Mouse (Mus musculus) liver, postnatal 0 days (tissue): Measurements from ENCODE around the gene 4933424G06Rik.
"Not testable (repeated sequence)": the region's sequence is repeated elsewhere in the genome, so short reads cannot be mapped to it uniquely, and the experiment has no call there.

Experiments used
- CTCF ChIP-seq: sonication (generic); IDR thresholded peaks from 2 replicates; pipeline ENCODE4 v1.5.1; 2016; ENCODE audit warnings: antibody characterized with exemption, low read depth
- EP300 ChIP-seq: IDR thresholded peaks from 2 replicates; pipeline ENCODE4 v1.6.1; 2016; ENCODE audit warnings: antibody characterized with exemption, low read depth, mild to moderate bottlenecking

DNA sequence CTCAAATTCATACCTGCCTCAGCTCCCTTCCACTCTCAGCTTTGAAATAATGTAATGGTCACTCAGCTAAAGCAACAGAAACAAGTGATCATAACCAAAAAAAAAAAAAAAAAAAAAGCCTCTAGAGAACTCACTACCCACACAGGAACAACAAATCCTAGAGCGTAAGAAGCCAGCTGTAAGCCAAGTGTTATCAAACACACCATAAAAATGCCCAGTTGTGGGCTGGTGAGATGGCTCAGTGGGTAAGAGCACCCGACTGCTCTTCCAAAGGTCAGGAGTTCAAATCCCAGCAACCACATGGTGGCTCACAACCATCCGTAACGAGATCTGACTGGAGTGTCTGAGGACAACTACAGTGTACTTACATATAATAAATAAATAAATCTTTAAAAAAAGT is 41.9 kb upstream of the 4933424G06Rik start:
- not testable (repeated sequence) for TF ChIP-seq CTCF, EP300
